8 mouse cellular contexts compared by ENCODE assay signal in genomic region chr17:56897630-56898195, GRCm38 (mm10). TPM values are rescaled to one million over a fixed set of nuclear protein-coding genes. Genes with fewer than 3 reads are reported as not detected.
DNase-seq lines count a peak whose midpoint lies in the region; ATAC-seq and TF ChIP-seq lines count a peak whose summit lies in the region.

No protein-coding gene starts in this region.

- no peaks in the 10 kb centered on the region for H3K27me3 ChIP-seq in forebrain, embryonic 11.5 days (ENCODE audit: control insufficient read depth, insufficient read depth, low read length)
- no peaks in the 10 kb centered on the region for H3K27me3 ChIP-seq in heart, embryonic 16.5 days (ENCODE audit: control insufficient read depth, insufficient read depth, low read length)
- no peaks in the 10 kb centered on the region for H3K27me3 ChIP-seq in liver, embryonic 14.5 days (ENCODE audit: control insufficient read depth, insufficient read depth, low read length)
- no peaks in the 10 kb centered on the region for H3K27me3 ChIP-seq in neural tube, embryonic 11.5 days (ENCODE audit: control insufficient read depth, insufficient read depth, low read length)
- H3K27me3 ChIP-seq in stomach, embryonic 16.5 days (ENCODE audit: control insufficient read depth, insufficient read depth, low read length) = no peaks in the 10 kb centered on the region

- H3K4me2 ChIP-seq in forebrain, embryonic 11.5 days (ENCODE audit: low read depth, low read length, severe bottlenecking) = no peak overlapping the region
- no peak overlapping the region for H3K4me2 ChIP-seq in heart, embryonic 16.5 days (ENCODE audit: low read depth, low read length)
- no peak overlapping the region for H3K4me2 ChIP-seq in liver, embryonic 14.5 days (ENCODE audit: low read depth)
- no peak overlapping the region for H3K4me2 ChIP-seq in neural tube, embryonic 11.5 days (ENCODE audit: low read depth)
- no peak overlapping the region for H3K4me2 ChIP-seq in stomach, embryonic 16.5 days (ENCODE audit: low read depth, low read length)

- DNase-seq in B cell, adult 2 months = peak; percentile 84 to 87
- DNase-seq in c-Kit-negative CD71-positive TER-119-positive erythroid progenitor cells, embryonic 14.5 days (ENCODE audit: low read depth, low spot score) = peak; percentile 34
- peak; percentile 85 for DNase-seq in forebrain, embryonic 11.5 days (ENCODE audit: low spot score)
- DNase-seq in kidney, postnatal 25 days = peak; percentile 85 to 87
- peak; percentile 49 to 61 (median 60) for DNase-seq in liver, embryonic 14.5 days (ENCODE audit: low read depth in 3 of 3, low spot score in 3 of 3)
- DNase-seq in neural tube, embryonic 11.5 days (ENCODE audit: low spot score) = peak; percentile 77

- no peak overlapping the region for H3K4me3 ChIP-seq in forebrain, embryonic 11.5 days (ENCODE audit: low read depth, low read length)
- H3K4me3 ChIP-seq in heart, embryonic 16.5 days (ENCODE audit: low read length) = no peak overlapping the region
- H3K4me3 ChIP-seq in liver, embryonic 14.5 days (ENCODE audit: insufficient read depth in 1 of 2, low read depth in 2 of 2, low read length in 2 of 2) = no peak overlapping the region
- H3K4me3 ChIP-seq in neural tube, embryonic 11.5 days (ENCODE audit: low read depth, low read length) = no peak overlapping the region
- H3K4me3 ChIP-seq in stomach, embryonic 16.5 days (replicated peaks; ENCODE audit: low read length) = no peak overlapping the region

- peak; percentile 98 for TF ChIP-seq CTCF in liver, embryonic 14.5 days (IDR thresholded peaks at IDR 0.05; ENCODE audit: low read depth)

- H3K27ac ChIP-seq in forebrain, embryonic 11.5 days (ENCODE audit: low read depth, low read length) = no peak overlapping the region
- no peak overlapping the region for H3K27ac ChIP-seq in heart, embryonic 16.5 days (ENCODE audit: low read length)
- no peak overlapping the region for H3K27ac ChIP-seq in liver, embryonic 14.5 days
- no peak overlapping the region for H3K27ac ChIP-seq in neural tube, embryonic 11.5 days (ENCODE audit: low read depth, low read length)
- H3K27ac ChIP-seq in stomach, embryonic 16.5 days (ENCODE audit: low read length) = no peak overlapping the region

- H3K9me3 ChIP-seq in forebrain, embryonic 11.5 days (ENCODE audit: control insufficient read depth, low read length) = no peaks in the 10 kb centered on the region
- H3K9me3 ChIP-seq in heart, embryonic 16.5 days (replicated peaks; ENCODE audit: control insufficient read depth, low read length) = no peaks in the 10 kb centered on the region
- H3K9me3 ChIP-seq in liver, embryonic 14.5 days (ENCODE audit: control insufficient read depth, low read length) = no peaks in the 10 kb centered on the region
- H3K9me3 ChIP-seq in neural tube, embryonic 11.5 days (ENCODE audit: control insufficient read depth, low read length) = no peaks in the 10 kb centered on the region
- H3K9me3 ChIP-seq in stomach, embryonic 16.5 days (replicated peaks; ENCODE audit: control insufficient read depth, low read length) = no peaks in the 10 kb centered on the region

- WGBS in forebrain, embryonic 11.5 days = 87% methylated on average over 7 of the region's 7 CpGs
- 73% methylated on average over 7 of the region's 7 CpGs for WGBS in heart, embryonic 16.5 days
- 70% methylated on average over 7 of the region's 7 CpGs for WGBS in liver, embryonic 14.5 days (ENCODE audit: insufficient replicate concordance)
- WGBS in neural tube, embryonic 11.5 days = 86% methylated on average over 7 of the region's 7 CpGs
- 76% methylated on average over 7 of the region's 7 CpGs for WGBS in stomach, embryonic 16.5 days

- peak; percentile 66 for ATAC-seq in forebrain, embryonic 11.5 days (replicated peaks; ENCODE audit: low FRiP score)
- ATAC-seq in heart, embryonic 16.5 days (replicated peaks; ENCODE audit: extremely low read depth, insufficient read depth, low FRiP score) = peak; percentile 75
- ATAC-seq in liver, embryonic 14.5 days (ENCODE audit: insufficient read depth) = peak; percentile 67
- peak; percentile 66 for ATAC-seq in neural tube, embryonic 11.5 days (ENCODE audit: insufficient read depth, low FRiP score, low TSS enrichment)
- ATAC-seq in stomach, embryonic 16.5 days (ENCODE audit: insufficient read depth, low FRiP score) = peak; percentile 65; the same call in 1 of the 2 replicates

- 0 out of 2 replicates have a peak, but pooled peaks cover 4% of the 10 kb centered on the region for H3K4me1 ChIP-seq in forebrain, embryonic 11.5 days (replicated peaks; ENCODE audit: control insufficient read depth, insufficient read depth, low read length)
- H3K4me1 ChIP-seq in heart, embryonic 16.5 days (ENCODE audit: control insufficient read depth, insufficient read depth, low read length) = no peaks in the 10 kb centered on the region
- H3K4me1 ChIP-seq in liver, embryonic 14.5 days (replicated peaks; ENCODE audit: control insufficient read depth in 2 of 2, insufficient read depth in 2 of 2, low read length in 1 of 2) = no peaks in the 10 kb centered on the region
- peaks cover 10% of the 10 kb centered on the region; the same call in 1 of the 2 replicates for H3K4me1 ChIP-seq in neural tube, embryonic 11.5 days (ENCODE audit: control insufficient read depth, insufficient read depth, low read length)
- no peaks in the 10 kb centered on the region for H3K4me1 ChIP-seq in stomach, embryonic 16.5 days (ENCODE audit: control insufficient read depth, insufficient read depth, low read length)

- H3K9ac ChIP-seq in forebrain, embryonic 11.5 days (ENCODE audit: low read length) = no peak overlapping the region
- H3K9ac ChIP-seq in heart, embryonic 16.5 days (ENCODE audit: low read length) = no peak overlapping the region
- H3K9ac ChIP-seq in liver, embryonic 14.5 days (replicated peaks) = no peak overlapping the region
- H3K9ac ChIP-seq in neural tube, embryonic 11.5 days (ENCODE audit: low read length) = no peak overlapping the region
- H3K9ac ChIP-seq in stomach, embryonic 16.5 days (ENCODE audit: low read length) = no peak overlapping the region

- H3K36me3 ChIP-seq in forebrain, embryonic 11.5 days (ENCODE audit: control insufficient read depth, insufficient read depth, low read length) = peaks cover 26% of the 10 kb centered on the region
- H3K36me3 ChIP-seq in heart, embryonic 16.5 days (ENCODE audit: control insufficient read depth, insufficient read depth) = peaks cover 47% of the 10 kb centered on the region
- H3K36me3 ChIP-seq in liver, embryonic 14.5 days (replicated peaks; ENCODE audit: control insufficient read depth, insufficient read depth, low read depth) = peaks cover 6% of the 10 kb centered on the region; the same call in 1 of the 2 replicates
- H3K36me3 ChIP-seq in neural tube, embryonic 11.5 days (ENCODE audit: control insufficient read depth, insufficient read depth, low read length) = peaks cover 49% of the 10 kb centered on the region
- peaks cover 20% of the 10 kb centered on the region for H3K36me3 ChIP-seq in stomach, embryonic 16.5 days (ENCODE audit: control insufficient read depth, insufficient read depth, low read length)

- TF ChIP-seq EP300 in liver, embryonic 14.5 days (IDR thresholded peaks at IDR 0.05; ENCODE audit: low read depth) = no peak

RNA-seq across cellular contexts. Expression of gene 1700061G19Rik, which starts 22.4 kb away (rescaled TPM):
- 0.53 and 0.57 TPM in 2 replicates for polyA plus RNA-seq in forebrain, embryonic 11.5 days (2014; fragmentation: Nextera tagmentation; extraction: Ambion mirVana)
- polyA plus RNA-seq in heart, embryonic 16.5 days (2015; fragmentation: Nextera tagmentation; extraction: Ambion mirVana) = 0.30 and 0.61 TPM in 2 replicates
- polyA plus RNA-seq in liver, embryonic 14.5 days (2012; rRNA removed) = 0.02 TPM in 1 of 2 replicates, not detected in the other
- 0.05 TPM in 1 of 2 replicates, not detected in the other for polyA plus RNA-seq in liver, embryonic 14.5 days (2014; fragmentation: Nextera tagmentation; extraction: Ambion mirVana)
- polyA plus RNA-seq in neural tube, embryonic 11.5 days (2014; fragmentation: Nextera tagmentation; extraction: Ambion mirVana) = 0.25 and 0.41 TPM in 2 replicates
- polyA plus RNA-seq in stomach, embryonic 16.5 days (2015; fragmentation: Nextera tagmentation; extraction: Ambion mirVana) = 0.45 and 0.60 TPM in 2 replicates

RNA-seq across cellular contexts. Expression of gene Acsbg2, which starts 23.5 kb away (rescaled TPM):
- polyA plus RNA-seq in forebrain, embryonic 11.5 days (2014; fragmentation: Nextera tagmentation; extraction: Ambion mirVana) = not detected in 2 replicates
- not detected in 2 replicates for polyA plus RNA-seq in heart, embryonic 16.5 days (2015; fragmentation: Nextera tagmentation; extraction: Ambion mirVana)
- polyA plus RNA-seq in liver, embryonic 14.5 days (2012; rRNA removed) = not detected in 2 replicates
- polyA plus RNA-seq in liver, embryonic 14.5 days (2014; fragmentation: Nextera tagmentation; extraction: Ambion mirVana) = not detected in 2 replicates
- not detected in 2 replicates for polyA plus RNA-seq in neural tube, embryonic 11.5 days (2014; fragmentation: Nextera tagmentation; extraction: Ambion mirVana)
- not detected in 2 replicates for polyA plus RNA-seq in stomach, embryonic 16.5 days (2015; fragmentation: Nextera tagmentation; extraction: Ambion mirVana)

RNA-seq across cellular contexts. Expression of gene Mllt1, which starts 37.5 kb away (rescaled TPM):
- 56.7 and 57.2 TPM in 2 replicates for polyA plus RNA-seq in forebrain, embryonic 11.5 days (2014; fragmentation: Nextera tagmentation; extraction: Ambion mirVana)
- polyA plus RNA-seq in heart, embryonic 16.5 days (2015; fragmentation: Nextera tagmentation; extraction: Ambion mirVana) = 26.4 and 31.1 TPM in 2 replicates
- 12.0 and 13.7 TPM in 2 replicates for polyA plus RNA-seq in liver, embryonic 14.5 days (2012; rRNA removed)
- polyA plus RNA-seq in liver, embryonic 14.5 days (2014; fragmentation: Nextera tagmentation; extraction: Ambion mirVana) = 3.7 and 4.8 TPM in 2 replicates
- 31.2 and 36.4 TPM in 2 replicates for polyA plus RNA-seq in neural tube, embryonic 11.5 days (2014; fragmentation: Nextera tagmentation; extraction: Ambion mirVana)
- polyA plus RNA-seq in stomach, embryonic 16.5 days (2015; fragmentation: Nextera tagmentation; extraction: Ambion mirVana) = 22.4 and 25.5 TPM in 2 replicates

Comparison
In these comparisons a context has a peak if more than half of its experiments do, and no peak if none do; other contexts are left out.
1. DNase-seq: peak in every context shown above with its lines; median percentile 86 in kidney, postnatal 25 days; 86 in B cell, adult 2 months; 85 in forebrain, embryonic 11.5 days; 77 in neural tube, embryonic 11.5 days; 60 in liver, embryonic 14.5 days; 34 in c-Kit-negative CD71-positive TER-119-positive erythroid progenitor cells, embryonic 14.5 days.